Mouse (Mus musculus) megakaryocyte, embryonic 14.5 days (primary cell): Measurements from ENCODE around the gene Rhoj.

ENCODE experiments used
- FLI1 ChIP-seq: IDR thresholded peaks from 2 replicates; pipeline ENCODE4 v1.6.1; 2012; ENCODE audit warnings: low read length, inconsistent platforms, mixed read lengths
- GATA1 ChIP-seq: IDR thresholded peaks from 3 replicates; pipeline ENCODE4 v1.6.1; 2012; ENCODE audit warnings: mixed read lengths, low read length, inconsistent platforms, borderline replicate concordance

GRCm38 (mm10) chr12:75386731-75387130, 78.6 kb downstream of the Rhoj start:
- no peak for TF ChIP-seq GATA1
- no peak for TF ChIP-seq FLI1
